Mouse (Mus musculus) neural tube, embryonic 15.5 days (tissue): ENCODE measurements around the gene B230307C23Rik. TPM values are rescaled to one million over a fixed set of nuclear protein-coding genes. Genes with fewer than 3 reads are reported as not detected.

Experiments used
- ATAC-seq: fragments of 200-750 bp; cut with Nextera tagmentation; 2 replicates; pipeline ENCODE4 v1.8.0; 2017; ENCODE audit warnings: mild to moderate bottlenecking, moderate TSS enrichment, moderate library complexity; ENCODE audit not compliant: low FRiP score
- H3K27ac ChIP-seq: fragments of 300-500 bp; sonication (generic); replicated peaks from 2 replicates; pipeline ENCODE4 v1.5.1; 2015; ENCODE audit warnings: mild to moderate bottlenecking, inconsistent platforms
- H3K27me3 ChIP-seq: fragments of 300-500 bp; sonication (generic); replicated peaks from 2 replicates; pipeline ENCODE4 v1.6.1; 2015; ENCODE audit warnings: inconsistent platforms
- H3K36me3 ChIP-seq: fragments of 300-500 bp; sonication (generic); 2 replicates; pipeline ENCODE4 v1.6.1; 2015; ENCODE audit warnings: inconsistent platforms
- H3K4me1 ChIP-seq: fragments of 300-500 bp; sonication (generic); 2 replicates; pipeline ENCODE4 v1.6.1; 2015; ENCODE audit warnings: inconsistent platforms
- H3K4me2 ChIP-seq: fragments of 300-500 bp; sonication (generic); 2 replicates; pipeline ENCODE4 v1.6.1; 2015; ENCODE audit warnings: inconsistent platforms, mild to moderate bottlenecking, moderate library complexity
- H3K4me3 ChIP-seq: fragments of 300-500 bp; sonication (generic); replicated peaks from 2 replicates; pipeline ENCODE4 v1.5.1; 2015; ENCODE audit warnings: mild to moderate bottlenecking, inconsistent platforms
- H3K9ac ChIP-seq: fragments of 300-500 bp; sonication (generic); replicated peaks from 2 replicates; pipeline ENCODE4 v1.6.1; 2015; ENCODE audit warnings: mild to moderate bottlenecking, inconsistent platforms
- H3K9me3 ChIP-seq: fragments of 300-500 bp; sonication (generic); replicated peaks from 2 replicates; pipeline ENCODE4 v1.6.1; 2016; ENCODE audit warnings: inconsistent platforms
- WGBS: fragments of 180-500 bp; shearing (Covaris S2); methylation state at CpG from one replicate; pipeline ENCODE4 v1.1.7; 2015; ENCODE audit warnings: mixed read lengths; 5-methylcytosine and 5-hydroxymethylcytosine counted together
- polyA plus RNA-seq: library from polyadenylated mRNA; unstranded; fragments of >200 nt; fragmentation: Nextera tagmentation; extraction: Ambion mirVana; gene quantifications from 2 replicates; pipeline ENCODE4 v1.2.1, GENCODE M21; 2015

Gene B230307C23Rik
- 17.7 and 20.1 TPM in 2 replicates for polyA plus RNA-seq

- Histone ChIP-seq H3K36me3 (peaks cover 3% of the 10 kb centered on the region; the same call in 1 of the 2 replicates), H3K4me1 (peaks cover 18% of the 10 kb centered on the region), H3K27ac (peak within 1 kb of the TSS; percentile 76), H3K27me3 (no peaks in the 10 kb centered on the region), H3K4me3 (peak within 1 kb of the TSS; percentile 58), H3K9ac (peak within 1 kb of the TSS; percentile 43), H3K4me2 (peak within 1 kb of the TSS; percentile 86), H3K9me3 (no peaks in the 10 kb centered on the region)
- peak; percentile 97 for ATAC-seq
- WGBS: 3% methylated on average over 22 of the region's 22 CpGs
Measured at GRCm38 (mm10) chr16:97996616-97997382, at the start of gene B230307C23Rik. Gene B230307C23Rik (plus strand): TSS chr16:97997315.

GRCm38 (mm10) chr16:97948836-97949235, 48.3 kb upstream of the B230307C23Rik start:
- 86% methylated on average over 4 of the region's 4 CpGs for WGBS
- Histone ChIP-seq H3K4me2 (no peak overlapping the region), H3K27me3 (no peaks in the 10 kb centered on the region), H3K4me1 (no peaks in the 10 kb centered on the region), H3K27ac (no peak overlapping the region), H3K9me3 (no peaks in the 10 kb centered on the region), H3K9ac (no peak overlapping the region), H3K4me3 (no peak overlapping the region), H3K36me3 (peaks cover 48% of the 10 kb centered on the region)
- ATAC-seq: no peak

GRCm38 (mm10) chr16:97950061-97950460, 47.1 kb upstream of the B230307C23Rik start:
- H3K9ac ChIP-seq: no peak overlapping the region
- H3K4me2 ChIP-seq: no peak overlapping the region
- H3K9me3 ChIP-seq: no peaks in the 10 kb centered on the region
- H3K27ac ChIP-seq: no peak overlapping the region
- WGBS: 99% methylated on average over 8 of the region's 8 CpGs
- H3K4me3 ChIP-seq: no peak overlapping the region
- H3K4me1 ChIP-seq: no peaks in the 10 kb centered on the region
- no peaks in the 10 kb centered on the region for H3K27me3 ChIP-seq
- no peak for ATAC-seq
- peaks cover 59% of the 10 kb centered on the region for H3K36me3 ChIP-seq

GRCm38 (mm10) chr16:97952371-97952770, 44.7 kb upstream of the B230307C23Rik start:
- Histone ChIP-seq H3K9ac (no peak overlapping the region), H3K27ac (no peak overlapping the region), H3K4me3 (no peak overlapping the region), H3K9me3 (no peaks in the 10 kb centered on the region), H3K4me1 (no peaks in the 10 kb centered on the region), H3K4me2 (no peak overlapping the region), H3K27me3 (no peaks in the 10 kb centered on the region), H3K36me3 (peaks cover 74% of the 10 kb centered on the region)
- ATAC-seq: no peak
- WGBS: 96% methylated on average over 4 of the region's 4 CpGs

- no peaks in the 10 kb centered on the region for H3K4me1 ChIP-seq
- H3K9ac ChIP-seq: no peak overlapping the region
- H3K9me3 ChIP-seq: no peaks in the 10 kb centered on the region
- 94% methylated on average over 9 of the region's 9 CpGs for WGBS
- no peak overlapping the region for H3K4me2 ChIP-seq
- H3K27me3 ChIP-seq: no peaks in the 10 kb centered on the region
- H3K4me3 ChIP-seq: no peak overlapping the region
- ATAC-seq: no peak
- H3K36me3 ChIP-seq: peaks cover 74% of the 10 kb centered on the region
- no peak overlapping the region for H3K27ac ChIP-seq
Measured at GRCm38 (mm10) chr16:97952801-97953200, 44.3 kb upstream of the B230307C23Rik start.

GRCm38 (mm10) chr16:97953300-97953699, 43.8 kb upstream of the B230307C23Rik start:
- ATAC-seq: no peak
- no peaks in the 10 kb centered on the region for H3K4me1 ChIP-seq
- no peak overlapping the region for H3K27ac ChIP-seq
- H3K4me3 ChIP-seq: no peak overlapping the region
- H3K9ac ChIP-seq: no peak overlapping the region
- H3K36me3 ChIP-seq: peaks cover 72% of the 10 kb centered on the region
- H3K27me3 ChIP-seq: no peaks in the 10 kb centered on the region
- 89% methylated on average over 2 of the region's 2 CpGs for WGBS
- H3K4me2 ChIP-seq: no peak overlapping the region
- H3K9me3 ChIP-seq: no peaks in the 10 kb centered on the region

- 85% methylated on average over 2 of the region's 2 CpGs for WGBS
- no peaks in the 10 kb centered on the region for H3K9me3 ChIP-seq
- H3K9ac ChIP-seq: no peak overlapping the region
- peaks cover 7% of the 10 kb centered on the region for H3K4me1 ChIP-seq
- H3K4me3 ChIP-seq: no peak overlapping the region
- ATAC-seq: no peak
- no peaks in the 10 kb centered on the region for H3K27me3 ChIP-seq
- peaks cover 52% of the 10 kb centered on the region for H3K36me3 ChIP-seq
- H3K27ac ChIP-seq: no peak overlapping the region
- H3K4me2 ChIP-seq: no peak overlapping the region
Measured at GRCm38 (mm10) chr16:97956011-97956410, 41.1 kb upstream of the B230307C23Rik start.

- Histone ChIP-seq H3K4me2 (no peak overlapping the region), H3K36me3 (peaks cover 36% of the 10 kb centered on the region), H3K9ac (no peak overlapping the region), H3K9me3 (no peaks in the 10 kb centered on the region), H3K27ac (no peak overlapping the region), H3K4me1 (peaks cover 13% of the 10 kb centered on the region), H3K27me3 (no peaks in the 10 kb centered on the region), H3K4me3 (no peak overlapping the region)
- no peak for ATAC-seq
Measured at GRCm38 (mm10) chr16:97957626-97958025, 39.5 kb upstream of the B230307C23Rik start.

GRCm38 (mm10) chr16:97958401-97958973, 38.6 kb upstream of the B230307C23Rik start:
- ATAC-seq: no peak
- Histone ChIP-seq H3K9me3 (no peaks in the 10 kb centered on the region), H3K9ac (no peak overlapping the region), H3K36me3 (peaks cover 28% of the 10 kb centered on the region), H3K27me3 (no peaks in the 10 kb centered on the region), H3K27ac (no peak overlapping the region), H3K4me2 (no peak overlapping the region), H3K4me1 (peaks cover 20% of the 10 kb centered on the region), H3K4me3 (no peak overlapping the region)

GRCm38 (mm10) chr16:97960348-97960747, 36.8 kb upstream of the B230307C23Rik start:
- Histone ChIP-seq H3K27me3 (no peaks in the 10 kb centered on the region), H3K4me3 (no peak overlapping the region), H3K36me3 (peaks cover 14% of the 10 kb centered on the region), H3K4me1 (peaks cover 20% of the 10 kb centered on the region), H3K9me3 (no peaks in the 10 kb centered on the region), H3K4me2 (0 out of 2 replicates have a peak overlapping the region, but pooled peaks have one; percentile 89), H3K9ac (no peak overlapping the region), H3K27ac (no peak overlapping the region)
- no peak for ATAC-seq
- 83% methylated on average over 3 of the region's 3 CpGs for WGBS

GRCm38 (mm10) chr16:97961381-97962150, 35.5 kb upstream of the B230307C23Rik start:
- 8% methylated on average over 31 of the region's 36 CpGs for WGBS
- peak overlapping the region; percentile 94 for H3K9ac ChIP-seq
- ATAC-seq: peak; percentile 11; the same call in 1 of the 2 replicates

More at GRCm38 (mm10) chr16:97961381-97962150, 35.5 kb upstream of the B230307C23Rik start:
- H3K36me3 ChIP-seq: peaks cover 2% of the 10 kb centered on the region; the same call in 1 of the 2 replicates
- peaks cover 20% of the 10 kb centered on the region for H3K4me1 ChIP-seq
- H3K27ac ChIP-seq: peak overlapping the region; percentile 99
- H3K4me2 ChIP-seq: peak overlapping the region; percentile 89
- H3K9me3 ChIP-seq: no peaks in the 10 kb centered on the region
- no peaks in the 10 kb centered on the region for H3K27me3 ChIP-seq
- peak overlapping the region; percentile 76 for H3K4me3 ChIP-seq
